Mouse (Mus musculus) cortical plate, adult 2 months (tissue): ENCODE data around the gene Fam189b.

ENCODE experiments used
- CTCF ChIP-seq: fragments of 200-500 bp; IDR thresholded peaks from 2 replicates; pipeline ENCODE4 v1.5.1; 2011; ENCODE audit warnings: mild to moderate bottlenecking, control low read depth, low read length; ENCODE audit not compliant: insufficient read depth; ENCODE audit errors: extremely low read depth
- POLR2A ChIP-seq: fragments of 200-500 bp; IDR thresholded peaks from 2 replicates; pipeline ENCODE4 v1.6.1; 2011; ENCODE audit warnings: mild to moderate bottlenecking, low read length, control low read depth; ENCODE audit not compliant: insufficient read depth; ENCODE audit errors: extremely low read depth

GRCm38 (mm10) chr3:89229276-89229675, 46.3 kb downstream of the Fam189b start:
- no peak for TF ChIP-seq POLR2A
- TF ChIP-seq CTCF: no peak
